Mouse (Mus musculus): ENCODE data around the gene Cit.

DNA sequence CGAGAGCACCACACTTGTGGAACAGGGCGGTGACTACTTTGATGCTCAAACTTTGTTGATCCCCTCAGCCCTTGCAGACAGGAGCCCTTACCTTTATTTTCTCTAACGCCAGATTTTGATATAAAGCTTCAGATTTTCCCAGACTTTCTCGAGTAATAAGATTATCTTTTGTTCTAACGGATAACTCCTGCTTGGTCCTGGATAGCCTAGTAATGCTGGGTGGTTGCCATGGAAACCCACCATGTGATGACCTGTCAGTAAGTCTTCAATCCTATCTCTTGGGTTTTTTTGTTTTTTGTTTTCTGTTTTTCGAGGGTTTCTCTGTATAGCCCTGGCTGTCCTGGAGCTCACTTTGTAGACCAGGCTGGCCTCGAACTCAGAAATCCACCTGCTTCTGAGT, 197.2 kb downstream of the Cit start:
- TF ChIP-seq CTCF (IDR thresholded peaks at IDR 0.05; ENCODE audit: control insufficient read depth, insufficient read depth, insufficient replicate concordance, low read depth, low read length) (no peak), POLR2A (IDR thresholded peaks at IDR 0.05; ENCODE audit: control insufficient read depth, low read depth, low read length) (no peak)

All from testis, adult 2 months (tissue).